Mouse (Mus musculus) mouse trophoblast stem cell (cell line): ENCODE data around the gene Frat1.

Experiments used
- in situ Hi-C, 2 experiments: fragments of 300-500 bp; cut with MseI, MboI; formaldehyde crosslinking; loops; 2 replicates in 1 of 2; 3 replicates in 1 of 2; pipeline ENCODE4 v1.15.1; 2025

The Frat1 gene

GRCm38 (mm10) chr19:41829381-41830105 lies at the start of gene Frat1:
Gene Frat1 (plus strand): TSS chr19:41829970.
- in situ Hi-C loops, result no loop called here

DNA sequence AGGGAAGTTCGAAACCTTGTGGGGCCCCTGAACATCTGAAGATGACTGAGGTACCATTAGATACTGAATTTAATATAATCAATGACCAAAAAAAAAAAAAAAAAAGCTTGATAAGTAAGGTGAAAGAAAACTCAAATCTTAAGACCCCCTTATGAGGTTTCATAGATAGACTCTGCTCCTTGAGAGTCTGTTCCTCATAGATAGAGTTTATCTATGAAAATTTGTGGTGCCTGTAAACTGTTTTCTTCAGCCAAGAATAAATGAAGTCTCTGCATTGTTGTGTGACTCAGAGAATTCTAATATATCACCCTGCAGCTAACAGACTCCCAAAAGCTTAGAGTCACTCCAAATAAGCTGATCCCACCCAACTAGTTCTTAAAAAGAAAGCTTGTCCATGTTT lies 42.9 kb upstream of the Frat1 start:
- in situ Hi-C loops, result no loop called here

GRCm38 (mm10) chr19:41789110-41789961 lies 40.4 kb upstream of the Frat1 start:
- in situ Hi-C loops, result no loop called here

GRCm38 (mm10) chr19:41791384-41791783 lies 38.4 kb upstream of the Frat1 start:
- in situ Hi-C loops, result no loop called here

- in situ Hi-C loops, result no loop called here
Measured at GRCm38 (mm10) chr19:41792934-41793486, 36.8 kb upstream of the Frat1 start.

- in situ Hi-C loops, result no loop called here
Measured at GRCm38 (mm10) chr19:41794017-41794416, 35.8 kb upstream of the Frat1 start.

DNA sequence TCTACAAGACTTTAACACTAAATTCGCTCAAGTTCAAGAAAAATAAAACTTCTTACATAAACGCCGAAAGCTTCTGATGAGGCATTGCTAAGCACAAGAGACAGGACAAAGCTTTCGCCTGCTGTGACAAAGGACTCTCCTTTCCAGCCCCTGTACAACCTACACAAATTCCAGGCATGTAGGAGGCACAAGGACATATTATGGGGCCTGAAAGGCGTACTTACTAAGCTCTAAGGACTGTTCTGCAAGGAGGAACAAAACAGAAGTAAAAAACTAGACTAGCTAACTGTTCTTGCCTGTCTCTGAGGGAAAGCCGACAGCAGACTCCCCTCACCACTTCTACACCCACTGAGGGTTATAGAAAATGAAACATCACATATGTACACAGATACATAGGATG lies 34.9 kb upstream of the Frat1 start:
- in situ Hi-C loops, result no loop called here

- in situ Hi-C loops, result no loop called here
Measured at GRCm38 (mm10) chr19:41796148-41796760, 33.5 kb upstream of the Frat1 start.

DNA sequence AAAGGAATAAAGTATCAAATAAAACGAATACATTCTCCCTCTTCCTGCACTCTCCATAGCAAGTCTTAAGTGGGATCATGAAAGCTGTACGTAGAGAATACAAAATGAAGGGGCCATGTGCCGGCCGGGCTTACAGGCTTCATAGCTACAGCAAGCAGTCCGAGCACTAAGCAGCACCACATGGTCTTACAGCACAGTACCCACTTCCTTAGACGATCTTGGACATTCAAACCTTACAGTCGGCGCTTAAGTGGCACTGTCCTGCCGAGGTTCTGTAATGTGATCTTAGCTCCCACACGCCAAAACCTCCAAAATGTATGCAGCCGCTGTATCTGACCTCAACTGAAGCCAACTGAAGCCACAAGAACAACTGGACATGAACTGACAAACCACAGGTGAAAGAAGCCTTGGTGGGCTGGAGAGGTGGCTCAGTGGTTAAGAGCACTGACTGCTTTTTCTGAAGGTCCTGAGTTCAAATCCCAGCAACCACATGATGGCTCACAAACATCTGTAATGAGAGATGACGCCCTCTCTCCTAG lies 32.9 kb upstream of the Frat1 start:
- in situ Hi-C loops, result no loop called here

DNA sequence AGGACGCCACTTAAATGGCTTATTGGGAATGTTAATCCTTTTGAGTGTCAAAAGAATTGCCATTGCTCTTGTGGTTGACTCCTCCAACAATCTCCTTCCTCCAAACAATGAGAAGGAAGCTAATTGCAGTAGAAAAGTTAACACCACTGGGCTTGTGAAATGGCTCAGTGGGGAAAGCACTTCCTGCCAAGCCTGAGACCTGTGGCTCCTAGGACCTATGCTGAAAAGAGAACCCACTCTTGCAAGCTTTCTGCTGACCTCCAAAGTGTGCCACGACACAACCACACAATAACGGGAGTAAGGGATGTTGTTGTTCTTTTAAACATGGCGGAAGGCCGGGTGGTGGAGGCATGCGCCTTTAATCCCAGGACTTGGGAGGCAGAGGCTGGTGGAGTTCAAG lies 32.2 kb upstream of the Frat1 start:
- in situ Hi-C loops, result no loop called here

GRCm38 (mm10) chr19:41800451-41800850 lies 29.3 kb upstream of the Frat1 start:
- in situ Hi-C loops, result no loop called here

DNA sequence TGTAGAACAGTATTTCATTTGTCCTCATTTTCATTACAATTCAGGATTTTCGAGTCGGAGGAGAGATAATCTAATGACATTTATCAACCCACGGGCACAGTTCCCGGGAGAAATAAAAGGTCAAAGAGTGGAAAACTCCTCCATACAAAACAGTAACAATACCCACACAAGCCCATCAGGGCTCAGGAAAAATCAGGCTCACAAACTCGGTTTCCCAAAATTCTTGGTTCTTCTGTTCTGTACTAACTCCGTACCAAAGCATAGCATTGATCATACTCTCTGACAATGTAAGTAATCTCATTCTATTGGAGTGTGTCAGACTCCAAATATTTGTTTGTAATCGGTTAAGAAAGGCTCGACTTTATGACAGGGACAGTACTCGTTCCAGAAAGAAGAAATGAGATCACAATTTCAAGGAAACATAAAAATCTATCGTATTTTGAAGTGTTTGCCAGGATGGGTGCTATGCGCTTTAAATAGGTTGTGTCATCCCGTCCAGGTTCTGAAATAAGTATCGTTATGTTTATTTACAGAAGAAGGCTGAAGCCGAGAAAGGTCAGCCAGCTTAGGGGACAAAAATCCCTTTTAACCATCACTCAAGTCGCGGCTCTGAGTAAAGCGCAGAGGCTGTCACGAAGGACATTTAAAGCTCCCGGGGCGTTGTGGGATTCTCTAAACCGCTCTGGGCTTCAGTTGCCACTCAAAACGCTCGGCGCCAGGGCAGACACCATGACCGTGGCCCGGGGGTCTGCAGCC lies 28.6 kb upstream of the Frat1 start:
- in situ Hi-C loops, result no loop called here

GRCm38 (mm10) chr19:41801742-41802369 lies 27.9 kb upstream of the Frat1 start, which contains the start of gene Arhgap19:
Gene Arhgap19 (minus strand): TSS chr19:41802047.
- in situ Hi-C loops, result no loop called here

- in situ Hi-C loops, result no loop called here
Measured at GRCm38 (mm10) chr19:41803322-41803721, 26.4 kb upstream of the Frat1 start.

DNA sequence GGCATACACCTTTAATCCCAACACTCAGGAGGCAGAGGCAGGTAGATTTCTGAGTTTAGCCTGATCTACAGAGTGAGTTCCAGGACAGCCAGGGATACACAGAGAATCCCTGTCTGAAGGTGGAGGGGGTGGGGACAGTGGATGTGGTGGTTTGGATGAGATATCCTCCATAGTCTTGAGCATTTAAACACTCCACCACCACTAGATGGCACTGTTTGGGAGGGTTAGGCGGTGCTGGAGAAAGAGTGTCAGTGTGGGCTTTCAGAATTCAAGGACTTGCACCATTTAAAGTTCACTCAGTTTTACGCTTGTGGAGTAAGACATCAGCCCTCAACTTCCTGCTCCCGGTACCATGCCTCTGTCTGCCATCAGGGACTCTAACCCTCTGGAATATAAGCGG lies 23.9 kb upstream of the Frat1 start:
- in situ Hi-C loops, result no loop called here

DNA sequence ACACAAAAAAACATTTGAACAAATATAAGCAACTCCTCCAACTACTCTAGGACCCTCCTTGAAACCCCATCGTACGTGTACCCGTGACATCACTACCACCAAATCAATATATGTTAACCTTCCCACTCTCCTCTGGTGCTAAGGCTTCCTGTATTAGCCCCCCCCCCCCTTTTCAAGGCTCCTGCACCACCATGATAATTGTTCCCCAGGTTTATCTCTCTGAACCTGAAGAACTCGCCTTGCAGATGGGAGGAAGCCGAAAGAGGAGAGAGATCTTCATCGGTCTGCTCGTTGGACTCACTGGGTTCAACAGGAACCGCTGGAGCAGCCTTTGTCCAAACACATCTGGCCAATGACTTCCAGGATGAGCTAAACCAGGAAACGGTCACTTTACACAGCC lies 22.3 kb upstream of the Frat1 start:
- in situ Hi-C loops, result no loop called here

DNA sequence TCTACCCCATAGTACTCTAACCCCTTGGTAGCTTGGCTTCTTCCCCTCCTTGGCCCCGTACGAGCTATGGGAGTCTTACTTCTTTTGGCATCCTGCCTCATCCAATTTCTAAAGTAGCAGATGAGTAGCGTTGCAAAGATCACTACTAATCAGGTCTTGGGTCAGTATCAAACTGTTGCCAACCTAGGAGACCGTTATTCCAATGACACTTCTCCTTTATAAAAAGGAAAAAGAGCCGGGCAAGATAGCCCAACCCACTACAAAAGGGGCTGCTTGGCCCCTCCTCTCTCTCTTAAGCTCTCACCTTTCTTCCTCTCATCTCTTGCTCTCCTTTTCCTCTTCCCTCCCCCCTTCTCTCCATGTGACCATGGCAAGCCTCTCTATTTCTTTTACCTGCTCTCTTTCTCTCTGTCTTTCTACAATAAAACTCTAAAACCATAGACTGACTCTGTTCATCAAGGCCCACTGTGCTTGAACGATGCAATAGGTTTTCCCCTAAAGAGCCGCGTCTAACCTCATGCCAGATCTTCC lies 21.6 kb upstream of the Frat1 start:
- in situ Hi-C loops, result no loop called here

GRCm38 (mm10) chr19:41810074-41810473 lies 19.7 kb upstream of the Frat1 start:
- in situ Hi-C loops, result no loop called here

DNA sequence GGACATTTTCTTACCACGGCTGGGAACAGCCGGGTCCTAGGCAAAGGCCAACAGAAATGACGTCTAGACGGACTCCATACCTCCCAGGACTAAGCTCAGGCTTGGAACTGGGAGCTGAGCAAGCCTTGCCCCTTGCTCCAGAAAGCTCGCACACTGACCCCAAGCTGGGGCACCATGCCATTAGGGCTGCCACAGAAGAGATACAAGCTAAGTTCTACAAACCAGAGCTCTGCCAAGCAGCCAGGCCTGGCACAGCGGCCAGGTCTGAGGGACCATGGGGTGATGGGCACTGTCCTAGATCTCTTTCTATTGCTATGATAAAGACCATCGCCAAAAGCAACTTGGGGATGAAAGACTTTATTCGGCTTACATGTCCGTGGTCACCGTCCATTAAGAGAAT lies 17.2 kb upstream of the Frat1 start:
- in situ Hi-C loops, result no loop called here

DNA sequence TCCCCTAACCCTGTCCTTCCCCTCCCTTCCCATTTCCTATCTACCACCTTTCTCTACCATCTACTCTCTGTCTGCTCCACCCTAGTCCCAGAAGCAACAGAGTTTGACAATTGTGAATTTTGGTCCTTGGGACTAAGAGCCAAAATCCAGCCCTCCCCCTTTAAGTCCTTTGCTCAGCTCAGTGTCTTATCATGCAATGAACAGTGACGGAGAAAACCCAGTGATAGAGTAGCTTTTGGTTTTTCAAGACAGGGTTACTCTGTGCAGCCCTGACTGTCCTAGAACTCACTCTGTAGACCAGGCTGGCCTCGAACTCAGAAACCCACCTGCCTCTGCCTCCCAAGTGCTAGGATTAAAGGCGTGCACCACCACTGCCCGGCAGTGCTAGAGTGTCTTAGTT lies 16.4 kb upstream of the Frat1 start:
- in situ Hi-C loops, result no loop called here
